Mouse (Mus musculus): Measurements from ENCODE around the gene Cacna1c. TPM values are rescaled to one million over a fixed set of nuclear protein-coding genes. Genes with fewer than 3 reads are reported as not detected.
A peak's percentile ranks its signal among the peaks of the same experiment; 100 is the strongest.

Gene Cacna1c
- polyA plus RNA-seq, 1 experiment from 2014 or later, result 9.3 TPM

- H3K4me2 ChIP-seq, result no peak overlapping the region
- H3K27ac ChIP-seq, result no peak overlapping the region
- WGBS, result 78% methylated on average over 4 of the region's 4 CpGs
- no peaks in the 10 kb centered on the region for H3K27me3 ChIP-seq
- no peak overlapping the region for H3K4me3 ChIP-seq
- H3K9ac ChIP-seq, result no peak overlapping the region
- H3K36me3 ChIP-seq, result no peaks in the 10 kb centered on the region
- H3K9me3 ChIP-seq, result no peaks in the 10 kb centered on the region
- H3K4me1 ChIP-seq, result 0 out of 2 replicates have a peak, but pooled peaks cover 10% of the 10 kb centered on the region
- ATAC-seq (ENCODE audit: insufficient number of reproducible peaks, insufficient read depth, low FRiP score, low TSS enrichment, low read depth), result no peak
These were observed 391.1 kb downstream of the Cacna1c start for GRCm38 (mm10) chr6:118805139-118805538.

GRCm38 (mm10) chr6:118802286-118802685 is 393.9 kb downstream of the Cacna1c start:
- WGBS, result 67% methylated on average over 11 of the region's 11 CpGs
- H3K27ac ChIP-seq, result no peak overlapping the region
- no peaks in the 10 kb centered on the region for H3K27me3 ChIP-seq
- H3K9ac ChIP-seq, result no peak overlapping the region
- no peaks in the 10 kb centered on the region for H3K9me3 ChIP-seq
- no peaks in the 10 kb centered on the region for H3K36me3 ChIP-seq
- 0 out of 2 replicates have a peak, but pooled peaks cover 5% of the 10 kb centered on the region for H3K4me1 ChIP-seq
- H3K4me3 ChIP-seq, result no peak overlapping the region
- H3K4me2 ChIP-seq, result no peak overlapping the region
- ATAC-seq (ENCODE audit: insufficient number of reproducible peaks, insufficient read depth, low FRiP score, low TSS enrichment, low read depth), result no peak

GRCm38 (mm10) chr6:118796393-118796792 is 399.8 kb downstream of the Cacna1c start:
- Histone ChIP-seq H3K27ac (no peak overlapping the region), H3K4me2 (no peak overlapping the region), H3K9ac (no peak overlapping the region), H3K4me1 (peaks cover 14% of the 10 kb centered on the region), H3K9me3 (0 out of 2 replicates have a peak, but pooled peaks cover 3% of the 10 kb centered on the region), H3K27me3 (no peaks in the 10 kb centered on the region), H3K36me3 (no peaks in the 10 kb centered on the region), H3K4me3 (no peak overlapping the region)
- ATAC-seq (ENCODE audit: insufficient number of reproducible peaks, insufficient read depth, low FRiP score, low TSS enrichment, low read depth), result no peak
- 92% methylated on average over 4 of the region's 4 CpGs for WGBS

DNA sequence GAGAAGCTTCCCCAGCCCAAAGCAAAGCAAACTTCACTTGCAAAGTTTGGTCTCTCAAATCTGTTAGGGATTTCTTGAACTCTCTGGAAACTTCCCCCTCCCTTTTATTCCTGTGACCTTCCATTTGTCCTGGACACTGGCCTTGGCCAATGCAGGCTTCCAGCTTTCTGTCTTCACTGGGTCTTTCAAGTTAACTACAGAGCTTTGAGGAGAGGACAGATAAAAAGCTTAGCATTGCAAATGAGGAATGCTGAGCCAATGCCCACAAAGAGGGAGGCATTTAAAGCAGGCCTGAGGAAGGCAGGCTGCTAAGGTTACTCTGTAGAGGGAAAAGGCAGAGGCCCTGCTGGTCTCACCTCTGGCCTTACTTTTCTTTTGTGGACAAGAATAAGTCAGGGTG is 400.5 kb downstream of the Cacna1c start:
- H3K9me3 ChIP-seq, result 0 out of 2 replicates have a peak, but pooled peaks cover 3% of the 10 kb centered on the region
- H3K27ac ChIP-seq, result no peak overlapping the region
- no peaks in the 10 kb centered on the region for H3K36me3 ChIP-seq
- no peak overlapping the region for H3K4me2 ChIP-seq
- no peaks in the 10 kb centered on the region for H3K27me3 ChIP-seq
- H3K4me3 ChIP-seq, result no peak overlapping the region
- H3K4me1 ChIP-seq, result peaks cover 20% of the 10 kb centered on the region
- ATAC-seq (ENCODE audit: insufficient number of reproducible peaks, insufficient read depth, low FRiP score, low TSS enrichment, low read depth), result no peak
- no peak overlapping the region for H3K9ac ChIP-seq

DNA sequence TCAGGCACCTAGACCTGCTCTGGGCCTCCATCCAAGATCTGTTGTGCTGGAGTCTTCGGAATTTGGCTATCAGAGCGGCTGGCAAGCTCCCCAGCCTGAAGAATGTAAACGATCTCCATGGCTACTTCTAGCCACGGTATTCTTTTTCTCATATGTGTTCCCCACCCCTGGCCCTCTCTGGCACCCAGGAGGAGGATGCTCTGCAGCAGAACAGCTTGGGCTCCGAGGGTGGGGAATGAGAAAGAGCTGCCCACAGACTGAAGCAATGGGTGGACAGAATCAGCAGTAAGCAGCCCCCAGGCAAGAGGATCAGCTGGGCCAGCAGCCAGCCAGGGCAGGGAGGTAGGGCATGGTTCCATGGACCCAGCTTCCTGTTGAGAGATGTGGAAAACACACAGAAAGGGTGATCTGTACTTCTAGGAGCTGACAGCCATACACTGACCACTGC is 404.3 kb downstream of the Cacna1c start:
- Histone ChIP-seq H3K4me1 (peaks cover 20% of the 10 kb centered on the region), H3K9me3 (0 out of 2 replicates have a peak, but pooled peaks cover 3% of the 10 kb centered on the region), H3K27ac (peak overlapping the region; percentile 68), H3K9ac (no peak overlapping the region), H3K27me3 (no peaks in the 10 kb centered on the region), H3K36me3 (no peaks in the 10 kb centered on the region), H3K4me2 (0 out of 2 replicates have a peak overlapping the region, but pooled peaks have one; percentile 12), H3K4me3 (no peak overlapping the region)
- ATAC-seq (ENCODE audit: insufficient number of reproducible peaks, insufficient read depth, low FRiP score, low TSS enrichment, low read depth), result no peak
- WGBS, result 31% methylated on average over 5 of the region's 5 CpGs

- H3K9me3 ChIP-seq, result no peaks in the 10 kb centered on the region
- peaks cover 20% of the 10 kb centered on the region for H3K4me1 ChIP-seq
- no peaks in the 10 kb centered on the region for H3K36me3 ChIP-seq
- no peak overlapping the region for H3K9ac ChIP-seq
- H3K27me3 ChIP-seq, result no peaks in the 10 kb centered on the region
- no peak for ATAC-seq (ENCODE audit: insufficient number of reproducible peaks, insufficient read depth, low FRiP score, low TSS enrichment, low read depth)
- H3K27ac ChIP-seq, result no peak overlapping the region
- H3K4me2 ChIP-seq, result no peak overlapping the region
- no peak overlapping the region for H3K4me3 ChIP-seq
- WGBS, result 83% methylated on average over 3 of the region's 3 CpGs
These were observed 408.3 kb downstream of the Cacna1c start for GRCm38 (mm10) chr6:118787933-118788332.

GRCm38 (mm10) chr6:118780280-118780679 is 415.9 kb downstream of the Cacna1c start:
- ATAC-seq (ENCODE audit: insufficient number of reproducible peaks, insufficient read depth, low FRiP score, low TSS enrichment, low read depth), result no peak
- Histone ChIP-seq H3K4me3 (no peak overlapping the region), H3K36me3 (peaks cover 8% of the 10 kb centered on the region), H3K9me3 (no peaks in the 10 kb centered on the region), H3K4me2 (no peak overlapping the region), H3K27me3 (no peaks in the 10 kb centered on the region), H3K27ac (no peak overlapping the region), H3K9ac (no peak overlapping the region), H3K4me1 (peaks cover 10% of the 10 kb centered on the region; the same call in 1 of the 2 replicates)
- 88% methylated on average over 7 of the region's 7 CpGs for WGBS

GRCm38 (mm10) chr6:118779201-118779600 is 417.0 kb downstream of the Cacna1c start:
- H3K36me3 ChIP-seq, result peaks cover 18% of the 10 kb centered on the region
- H3K27ac ChIP-seq, result no peak overlapping the region
- H3K9ac ChIP-seq, result no peak overlapping the region
- WGBS, result 85% methylated on average over 8 of the region's 8 CpGs
- H3K27me3 ChIP-seq, result no peaks in the 10 kb centered on the region
- peaks cover 10% of the 10 kb centered on the region; the same call in 1 of the 2 replicates for H3K4me1 ChIP-seq
- H3K4me2 ChIP-seq, result no peak overlapping the region
- no peak for ATAC-seq (ENCODE audit: insufficient number of reproducible peaks, insufficient read depth, low FRiP score, low TSS enrichment, low read depth)
- no peaks in the 10 kb centered on the region for H3K9me3 ChIP-seq
- no peak overlapping the region for H3K4me3 ChIP-seq

DNA sequence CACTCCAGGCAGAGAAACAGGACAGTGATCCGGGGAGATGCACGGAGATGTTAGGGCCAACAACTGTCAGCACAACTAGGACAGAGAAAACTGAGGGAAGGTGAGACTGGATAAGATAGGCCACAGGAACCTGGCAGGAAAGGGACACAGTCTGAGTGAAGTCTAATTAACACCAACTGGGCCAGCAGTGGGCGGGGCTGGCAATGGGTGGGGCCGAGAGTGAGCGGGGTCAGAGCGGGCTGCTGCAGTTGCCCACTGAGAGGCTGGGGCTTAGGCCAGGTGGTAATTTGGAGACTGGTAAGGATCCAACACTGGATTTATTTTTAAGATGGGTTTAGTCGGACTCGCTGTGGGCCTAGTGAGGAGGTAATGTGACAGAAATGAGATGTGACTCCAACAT is 418.8 kb downstream of the Cacna1c start:
- peaks cover 23% of the 10 kb centered on the region for H3K36me3 ChIP-seq
- WGBS, result 70% methylated on average over 8 of the region's 8 CpGs
- no peak overlapping the region for H3K4me3 ChIP-seq
- H3K4me1 ChIP-seq, result peaks cover 10% of the 10 kb centered on the region; the same call in 1 of the 2 replicates
- H3K27ac ChIP-seq, result no peak overlapping the region
- no peak overlapping the region for H3K4me2 ChIP-seq
- no peak overlapping the region for H3K9ac ChIP-seq
- H3K9me3 ChIP-seq, result no peaks in the 10 kb centered on the region
- no peak for ATAC-seq (ENCODE audit: insufficient number of reproducible peaks, insufficient read depth, low FRiP score, low TSS enrichment, low read depth)
- no peaks in the 10 kb centered on the region for H3K27me3 ChIP-seq

GRCm38 (mm10) chr6:118776459-118776858 is 419.8 kb downstream of the Cacna1c start:
- WGBS, result 76% methylated on average over 9 of the region's 9 CpGs
- H3K4me1 ChIP-seq, result peaks cover 7% of the 10 kb centered on the region; the same call in 1 of the 2 replicates
- H3K36me3 ChIP-seq, result peaks cover 23% of the 10 kb centered on the region
- H3K27me3 ChIP-seq, result no peaks in the 10 kb centered on the region
- H3K27ac ChIP-seq, result no peak overlapping the region; the same call in 1 of the 2 replicates
- no peak overlapping the region for H3K4me2 ChIP-seq
- H3K9me3 ChIP-seq, result no peaks in the 10 kb centered on the region
- H3K9ac ChIP-seq, result no peak overlapping the region
- no peak overlapping the region for H3K4me3 ChIP-seq
- no peak for ATAC-seq (ENCODE audit: insufficient number of reproducible peaks, insufficient read depth, low FRiP score, low TSS enrichment, low read depth)

GRCm38 (mm10) chr6:118772581-118772980 is 423.6 kb downstream of the Cacna1c start:
- ATAC-seq (ENCODE audit: insufficient number of reproducible peaks, insufficient read depth, low FRiP score, low TSS enrichment, low read depth), result no peak
- no peak overlapping the region for H3K4me3 ChIP-seq
- H3K4me2 ChIP-seq, result no peak overlapping the region
- 0 out of 2 replicates have a peak, but pooled peaks cover 4% of the 10 kb centered on the region for H3K4me1 ChIP-seq
- H3K9ac ChIP-seq, result no peak overlapping the region
- H3K36me3 ChIP-seq, result peaks cover 23% of the 10 kb centered on the region
- 85% methylated on average over 6 of the region's 6 CpGs for WGBS
- no peak overlapping the region for H3K27ac ChIP-seq
- H3K9me3 ChIP-seq, result no peaks in the 10 kb centered on the region
- no peaks in the 10 kb centered on the region for H3K27me3 ChIP-seq

GRCm38 (mm10) chr6:118771121-118771520 is 425.1 kb downstream of the Cacna1c start:
- WGBS, result 85% methylated on average over 4 of the region's 4 CpGs
- Histone ChIP-seq H3K36me3 (peaks cover 23% of the 10 kb centered on the region), H3K4me2 (no peak overlapping the region), H3K9me3 (no peaks in the 10 kb centered on the region), H3K4me1 (no peaks in the 10 kb centered on the region), H3K27ac (no peak overlapping the region), H3K9ac (no peak overlapping the region), H3K27me3 (no peaks in the 10 kb centered on the region), H3K4me3 (no peak overlapping the region)
- ATAC-seq (ENCODE audit: insufficient number of reproducible peaks, insufficient read depth, low FRiP score, low TSS enrichment, low read depth), result no peak

Measured in embryonic facial prominence, embryonic 13.5 days (tissue).